Comparison of ENCODE assay signal across 19 mouse cellular contexts in genomic region chr8:121680896-121681295, GRCm38 (mm10). TPM values are rescaled to one million over a fixed set of nuclear protein-coding genes. Genes with fewer than 3 reads are reported as not detected.
DNase-seq lines count a peak whose midpoint lies in the region; ATAC-seq and TF ChIP-seq lines count a peak whose summit lies in the region.
"Had no signal": no experiment of that assay in that cellular context is flagged by ENCODE, and none has a peak within 500 bp of the region (broad histone marks: within the 10 kb centered on the region; RNA-seq: fewer than 3 reads in every experiment).

No protein-coding gene starts in this region.

- no peak overlapping the region for H3K4me2 ChIP-seq in liver, postnatal 0 days (ENCODE audit: low read depth, low read length)
- no peak overlapping the region for H3K4me2 ChIP-seq in kidney, embryonic 15.5 days
- H3K4me2 ChIP-seq: embryonic facial prominence, embryonic 15.5 days; forebrain, embryonic 15.5 days; heart, embryonic 13.5 days; hindbrain, embryonic 13.5 days; intestine, embryonic 15.5 days had no signal

- no peak for TF ChIP-seq POLR2A in liver, adult 2 months (IDR thresholded peaks at IDR 0.05; ENCODE audit: extremely low read depth, insufficient read depth, low read length)

- TF ChIP-seq EP300 in liver, postnatal 0 days (IDR thresholded peaks at IDR 0.05; ENCODE audit: low read depth), result no peak

- H3K9me3 ChIP-seq in liver, postnatal 0 days (ENCODE audit: low read length), result no peaks in the 10 kb centered on the region
- no peaks in the 10 kb centered on the region for H3K9me3 ChIP-seq in kidney, embryonic 15.5 days (replicated peaks)
- H3K9me3 ChIP-seq: embryonic facial prominence, embryonic 15.5 days; forebrain, embryonic 15.5 days; heart, embryonic 13.5 days; hindbrain, embryonic 13.5 days; intestine, embryonic 15.5 days had no signal

- H3K79me2 ChIP-seq in liver, adult 2 months (ENCODE audit: control insufficient read depth, insufficient read depth, low read length), result no peaks in the 10 kb centered on the region

- no peak overlapping the region for H3K4me3 ChIP-seq in liver, adult 2 months (ENCODE audit: insufficient read depth, low read depth, low read length)
- no peak overlapping the region for H3K4me3 ChIP-seq in liver, postnatal 0 days (ENCODE audit: low read depth, low read length)
- H3K4me3 ChIP-seq in kidney, embryonic 15.5 days (replicated peaks), result no peak overlapping the region
- H3K4me3 ChIP-seq: embryonic facial prominence, embryonic 15.5 days; forebrain, embryonic 15.5 days; heart, adult 2 months; heart, embryonic 13.5 days; hindbrain, embryonic 13.5 days; intestine, embryonic 15.5 days had no signal

- peak; percentile 76 for DNase-seq in liver, adult 2 months (ENCODE audit: extremely low read depth, low read depth, low spot score)
- DNase-seq in liver, postnatal 0 days, result no peak
- peak; percentile 72 to 73 for DNase-seq in cerebellum, adult 18-20 months
- DNase-seq in cerebellum, adult 9-11 months, result peak; percentile 83
- DNase-seq in cerebellum, postnatal 36 days, result peak; percentile 59 to 62
- no peak for DNase-seq in heart, postnatal 25 days (ENCODE audit: low spot score)
- DNase-seq: adrenal gland, postnatal 10 days; embryo, embryonic 11 days; gastrocnemius, postnatal 14 days; kidney, adult 18-20 months had no signal

- intact Hi-C loops in heart, postnatal 25 days (cut with DNase I), result no loop called here

- 37% methylated on average over 4 of the region's 4 CpGs for WGBS in liver, adult 2 months
- 81% methylated on average over 4 of the region's 4 CpGs for WGBS in liver, postnatal 0 days (ENCODE audit: insufficient replicate concordance)
- 87% methylated on average over 4 of the region's 4 CpGs for WGBS in kidney, embryonic 15.5 days

- no peak overlapping the region for H3K27ac ChIP-seq in liver, adult 2 months (replicated peaks; ENCODE audit: insufficient read depth, low read depth, low read length)
- no peak overlapping the region for H3K27ac ChIP-seq in liver, postnatal 0 days (ENCODE audit: low read depth)
- no peak overlapping the region for H3K27ac ChIP-seq in kidney, embryonic 15.5 days
- H3K27ac ChIP-seq: embryonic facial prominence, embryonic 15.5 days; forebrain, embryonic 15.5 days; heart, adult 2 months; heart, embryonic 13.5 days; hindbrain, embryonic 13.5 days; intestine, embryonic 15.5 days had no signal

- no peaks in the 10 kb centered on the region for H3K27me3 ChIP-seq in liver, adult 2 months (ENCODE audit: control insufficient read depth, insufficient read depth, low read length)
- H3K27me3 ChIP-seq in liver, postnatal 0 days (ENCODE audit: insufficient read depth, low read length), result no peaks in the 10 kb centered on the region
- no peaks in the 10 kb centered on the region for H3K27me3 ChIP-seq in kidney, embryonic 15.5 days
- H3K27me3 ChIP-seq: embryonic facial prominence, embryonic 15.5 days; forebrain, embryonic 15.5 days; heart, embryonic 13.5 days; hindbrain, embryonic 13.5 days; intestine, embryonic 15.5 days had no signal

- 0 out of 2 replicates have a peak, but pooled peaks cover 3% of the 10 kb centered on the region for H3K4me1 ChIP-seq in liver, adult 2 months (ENCODE audit: control insufficient read depth, insufficient read depth, low read length)
- no peaks in the 10 kb centered on the region for H3K4me1 ChIP-seq in liver, postnatal 0 days (ENCODE audit: insufficient read depth)
- no peaks in the 10 kb centered on the region for H3K4me1 ChIP-seq in kidney, embryonic 15.5 days
- H3K4me1 ChIP-seq: forebrain, embryonic 15.5 days; heart, embryonic 13.5 days; hindbrain, embryonic 13.5 days; intestine, embryonic 15.5 days had no signal

- TF ChIP-seq CTCF in liver, adult 2 months (IDR thresholded peaks at IDR 0.05; ENCODE audit: low read depth, low read length), result no peak
- no peak for TF ChIP-seq CTCF in liver, postnatal 0 days (IDR thresholded peaks at IDR 0.05; ENCODE audit: low read depth)

- ATAC-seq in liver, postnatal 0 days, result no peak
- no peak for ATAC-seq in erythroblast, adult 5-6 weeks (replicated peaks; ENCODE audit: low FRiP score, poor library complexity, severe bottlenecking)
- no peak for ATAC-seq in kidney, embryonic 15.5 days (replicated peaks; ENCODE audit: low FRiP score)
- ATAC-seq: forebrain, embryonic 15.5 days; intestine, embryonic 15.5 days had no signal

- no peak overlapping the region for H3K9ac ChIP-seq in liver, adult 2 months (ENCODE audit: low read depth, low read length)
- no peak overlapping the region for H3K9ac ChIP-seq in liver, postnatal 0 days (replicated peaks)
- no peak overlapping the region for H3K9ac ChIP-seq in kidney, embryonic 15.5 days
- H3K9ac ChIP-seq: embryonic facial prominence, embryonic 15.5 days; forebrain, embryonic 15.5 days; heart, embryonic 13.5 days; hindbrain, embryonic 13.5 days; intestine, embryonic 15.5 days had no signal

- H3K36me3 ChIP-seq in liver, adult 2 months (ENCODE audit: control insufficient read depth, insufficient read depth, low read length), result no peaks in the 10 kb centered on the region
- H3K36me3 ChIP-seq in liver, postnatal 0 days (replicated peaks; ENCODE audit: insufficient read depth, low read length), result no peaks in the 10 kb centered on the region
- H3K36me3 ChIP-seq in kidney, embryonic 15.5 days, result no peaks in the 10 kb centered on the region
- H3K36me3 ChIP-seq: embryonic facial prominence, embryonic 15.5 days; forebrain, embryonic 15.5 days; heart, embryonic 13.5 days; hindbrain, embryonic 13.5 days; intestine, embryonic 15.5 days had no signal

RNA-seq across cellular contexts. Expression of gene Zcchc14, which starts 28.2 kb away (rescaled TPM):
- 9.2 and 14.8 TPM in 2 replicates for total RNA-seq in liver, adult 2 months (2014; rRNA removed)
- 13.0 and 15.6 TPM in 2 replicates for polyA plus RNA-seq in liver, adult 2 months (2012; rRNA removed)
- 1.9 and 2.3 TPM in 2 replicates for polyA plus RNA-seq in liver, postnatal 0 days (2015; fragmentation: Nextera tagmentation; extraction: Ambion mirVana)
- total RNA-seq in erythroblast, adult 5-6 weeks (2015; ENCODE audit: low replicate concordance), result not detected in 2 replicates
- total RNA-seq in erythroblast, adult 5-6 weeks (2017; ENCODE audit: low replicate concordance), result 0.14 TPM in 1 of 2 replicates, not detected in the other
- 16.3 and 17.2 TPM in 2 replicates for polyA plus RNA-seq in kidney, embryonic 15.5 days (2015; fragmentation: Nextera tagmentation; extraction: Ambion mirVana)
- 10 to 100 TPM; 27.1 to 31.3 TPM for total RNA-seq in heart, postnatal 25 days (2021)

RNA-seq across cellular contexts. Expression of gene Jph3, which starts 48.5 kb away (rescaled TPM):
- not detected in 2 replicates for total RNA-seq in liver, adult 2 months (2014; rRNA removed)
- polyA plus RNA-seq in liver, adult 2 months (2012; rRNA removed), result not detected in 2 replicates
- 0.11 TPM in 2 replicates for polyA plus RNA-seq in liver, postnatal 0 days (2015; fragmentation: Nextera tagmentation; extraction: Ambion mirVana)
- total RNA-seq in erythroblast, adult 5-6 weeks (2015; ENCODE audit: low replicate concordance), result not detected in 2 replicates
- not detected in 2 replicates for total RNA-seq in erythroblast, adult 5-6 weeks (2017; ENCODE audit: low replicate concordance)
- 0.85 and 1.3 TPM in 2 replicates for polyA plus RNA-seq in kidney, embryonic 15.5 days (2015; fragmentation: Nextera tagmentation; extraction: Ambion mirVana)
- total RNA-seq in heart, postnatal 25 days (2021), result not detected
- total RNA-seq: common myeloid progenitor, adult 5-6 weeks had no signal

Comparison
In these comparisons a context has a peak if more than half of its experiments do, and no peak if none do; other contexts are left out.
1. DNase-seq: peak in liver, adult 2 months (single experiment), cerebellum, adult 18-20 months (2 of 2), cerebellum, adult 9-11 months (single experiment) and cerebellum, postnatal 36 days (2 of 2); none in liver, postnatal 0 days (single experiment) and heart, postnatal 25 days (single experiment).